Mouse (Mus musculus) heart, embryonic 14.5 days (tissue): ENCODE measurements at regions not wholly inside any gene's neighbourhood (a gene's known extent, or its start where the extent isn't known, plus 50 kb on each side); places are given as distances from the start of the nearest gene placed in this dataset.

Experiments
- ATAC-seq: fragments of 200-750 bp; cut with Nextera tagmentation; 2 replicates; pipeline ENCODE4 v1.8.0; 2017; ENCODE audit warnings: low read depth, moderate TSS enrichment; ENCODE audit not compliant: insufficient number of reproducible peaks, insufficient read depth, low FRiP score
- H3K27ac ChIP-seq, 2 experiments: fragments of 200-500 bp in 1 of 2; fragments of 300-500 bp in 1 of 2; sonication (generic) in 1 of 2; replicated peaks in 1 of 2; 2 replicates each; pipeline ENCODE4 v1.5.1; 2012 to 2014; ENCODE audit warnings: low read depth in 2 of 2, low read length in 2 of 2, control low read depth in 1 of 2, mild to moderate bottlenecking in 1 of 2, mixed read lengths in 1 of 2; ENCODE audit not compliant: control insufficient read depth in 1 of 2, insufficient read depth in 1 of 2
- H3K27me3 ChIP-seq: fragments of 300-500 bp; sonication (generic); 2 replicates; pipeline ENCODE4 v1.6.1; 2014; ENCODE audit warnings: mild to moderate bottlenecking, low read length, control low read depth; ENCODE audit not compliant: control insufficient read depth, insufficient read depth
- H3K36me3 ChIP-seq: fragments of 300-500 bp; sonication (generic); 2 replicates; pipeline ENCODE4 v1.6.1; 2014; ENCODE audit warnings: mild to moderate bottlenecking, control low read depth, low read length, mixed read lengths; ENCODE audit not compliant: control insufficient read depth, insufficient read depth
- H3K4me1 ChIP-seq, 2 experiments: fragments of 200-500 bp in 1 of 2; fragments of 300-500 bp in 1 of 2; sonication (generic) in 1 of 2; 2 replicates each; pipeline ENCODE4 v1.6.1; 2012 to 2014; ENCODE audit warnings: low read length in 2 of 2, control low read depth in 1 of 2, mixed read lengths in 1 of 2; ENCODE audit not compliant: control insufficient read depth in 2 of 2, insufficient read depth in 2 of 2
- H3K4me2 ChIP-seq: fragments of 300-500 bp; sonication (generic); 2 replicates; pipeline ENCODE4 v1.6.1; 2014; ENCODE audit warnings: mild to moderate bottlenecking, low read length
- H3K4me3 ChIP-seq, 2 experiments: fragments of 200-500 bp in 1 of 2; fragments of 300-500 bp in 1 of 2; sonication (generic) in 1 of 2; 2 replicates each; pipeline ENCODE4 v1.5.1; 2012 to 2014; ENCODE audit warnings: low read length in 2 of 2, mild to moderate bottlenecking in 2 of 2, control low read depth in 1 of 2, low read depth in 1 of 2, moderate library complexity in 1 of 2; ENCODE audit not compliant: control insufficient read depth in 1 of 2, insufficient read depth in 1 of 2
- H3K9ac ChIP-seq: fragments of 300-500 bp; sonication (generic); 2 replicates; pipeline ENCODE4 v1.6.1; 2014; ENCODE audit warnings: mild to moderate bottlenecking, low read length
- H3K9me3 ChIP-seq: fragments of 300-500 bp; sonication (generic); 2 replicates; pipeline ENCODE4 v1.6.1; 2016; ENCODE audit warnings: low read length, control low read depth; ENCODE audit not compliant: control insufficient read depth
- WGBS: fragments of 180-500 bp; shearing (Covaris S2); extraction: QIAGEN DNeasy Blood & Tissue Kit; methylation state at CpG from one replicate; pipeline ENCODE4 v1.1.7; 2014; 5-methylcytosine and 5-hydroxymethylcytosine counted together

GRCm38 (mm10) chr13:14898495-14898894 lies 268.5 kb downstream of the AW209491 start:
- no peaks in the 10 kb centered on the region for H3K4me1 ChIP-seq
- H3K9me3 ChIP-seq: no peaks in the 10 kb centered on the region
- no peak overlapping the region for H3K9ac ChIP-seq
- H3K27me3 ChIP-seq: no peaks in the 10 kb centered on the region
- no peak overlapping the region for H3K4me3 ChIP-seq
- WGBS: 72% methylated on average over 1 of the region's 1 CpGs
- no peak overlapping the region for H3K27ac ChIP-seq
- H3K4me2 ChIP-seq: no peak overlapping the region
- no peak for ATAC-seq
- no peaks in the 10 kb centered on the region for H3K36me3 ChIP-seq

GRCm38 (mm10) chr13:14930137-14930785 lies 300.3 kb downstream of the AW209491 start:
- H3K36me3 ChIP-seq: no peaks in the 10 kb centered on the region
- H3K27me3 ChIP-seq: no peaks in the 10 kb centered on the region
- ATAC-seq: no peak
- no peak overlapping the region for H3K4me2 ChIP-seq
- H3K4me3 ChIP-seq: no peak overlapping the region
- no peak overlapping the region for H3K9ac ChIP-seq
- WGBS: 78% methylated on average over 3 of the region's 3 CpGs
- H3K27ac ChIP-seq: peak overlapping the region in 1 of 2 experiments; percentile 19; a peak in 1 of 4 replicates
- H3K4me1 ChIP-seq: no peaks in the 10 kb centered on the region
- H3K9me3 ChIP-seq: no peaks in the 10 kb centered on the region

- Histone ChIP-seq H3K27me3 (no peaks in the 10 kb centered on the region), H3K9ac (no peak overlapping the region), H3K4me1 (no peaks in the 10 kb centered on the region), H3K27ac (no peak overlapping the region), H3K9me3 (no peaks in the 10 kb centered on the region), H3K4me3 (no peak overlapping the region), H3K4me2 (no peak overlapping the region), H3K36me3 (no peaks in the 10 kb centered on the region)
- no peak for ATAC-seq
- WGBS: 56% methylated on average over 1 of the region's 1 CpGs
Observed at GRCm38 (mm10) chr13:14966187-14966726, 336.3 kb downstream of the AW209491 start.

- Histone ChIP-seq H3K4me2 (no peak overlapping the region), H3K9ac (no peak overlapping the region), H3K27ac (no peak overlapping the region), H3K4me1 (no peaks in the 10 kb centered on the region), H3K27me3 (no peaks in the 10 kb centered on the region), H3K36me3 (no peaks in the 10 kb centered on the region), H3K9me3 (no peaks in the 10 kb centered on the region), H3K4me3 (no peak overlapping the region)
- ATAC-seq: no peak
- 84% methylated on average over 3 of the region's 3 CpGs for WGBS
Observed at GRCm38 (mm10) chr13:15002700-15003099, 372.7 kb downstream of the AW209491 start.

- no peak overlapping the region for H3K27ac ChIP-seq
- no peak overlapping the region for H3K4me2 ChIP-seq
- no peaks in the 10 kb centered on the region for H3K27me3 ChIP-seq
- no peak overlapping the region for H3K4me3 ChIP-seq
- no peaks in the 10 kb centered on the region for H3K4me1 ChIP-seq
- H3K36me3 ChIP-seq: no peaks in the 10 kb centered on the region
- H3K9ac ChIP-seq: no peak overlapping the region
- ATAC-seq: no peak
- no peaks in the 10 kb centered on the region for H3K9me3 ChIP-seq
Observed at GRCm38 (mm10) chr13:15011638-15012037, 381.7 kb downstream of the AW209491 start.

- no peaks in the 10 kb centered on the region for H3K36me3 ChIP-seq
- H3K4me2 ChIP-seq: no peak overlapping the region
- WGBS: 49% methylated on average over 16 of the region's 16 CpGs
- H3K4me1 ChIP-seq: no peaks in the 10 kb centered on the region
- H3K9ac ChIP-seq: no peak overlapping the region
- no peaks in the 10 kb centered on the region for H3K27me3 ChIP-seq
- no peaks in the 10 kb centered on the region for H3K9me3 ChIP-seq
- no peak overlapping the region for H3K27ac ChIP-seq
- ATAC-seq: no peak
- H3K4me3 ChIP-seq: no peak overlapping the region
Observed at GRCm38 (mm10) chr13:15018811-15019745, 389.1 kb downstream of the AW209491 start.

GRCm38 (mm10) chr13:15026601-15027000 lies 396.6 kb downstream of the AW209491 start:
- Histone ChIP-seq H3K9me3 (no peaks in the 10 kb centered on the region), H3K4me1 (no peaks in the 10 kb centered on the region), H3K4me2 (no peak overlapping the region), H3K36me3 (no peaks in the 10 kb centered on the region), H3K27ac (no peak overlapping the region), H3K27me3 (no peaks in the 10 kb centered on the region), H3K4me3 (no peak overlapping the region), H3K9ac (no peak overlapping the region)
- no peak for ATAC-seq
- 80% methylated on average over 2 of the region's 2 CpGs for WGBS
